Mouse (Mus musculus) erythroblast, embryonic 14.5 days (primary cell): ENCODE measurements at regions not wholly inside any gene's neighbourhood (a gene's known extent, or its start where the extent isn't known, plus 50 kb on each side); places are given as distances from the start of the nearest gene placed in this dataset.

ENCODE experiments used
- GATA1 ChIP-seq: IDR thresholded peaks from 2 replicates; pipeline ENCODE4 v1.6.1; 2012; ENCODE audit warnings: low read length, inconsistent platforms, mixed read lengths
- TAL1 ChIP-seq: IDR thresholded peaks from 3 replicates; pipeline ENCODE4 v1.6.1; 2012; ENCODE audit warnings: low read length, inconsistent platforms, mixed read lengths

- TF ChIP-seq TAL1 (no peak), GATA1 (no peak)
These were observed 154.6 kb downstream of the Kctd12 start for GRCm38 (mm10) chr14:102827756-102828384.
